In genomic region chr2:179913349-179913748, GRCm38 (mm10) we compare ENCODE assay signal across 26 mouse cellular contexts.
DNase-seq lines count a peak whose midpoint lies in the region; ATAC-seq and TF ChIP-seq lines count a peak whose summit lies in the region.
"Had no signal": no experiment of that assay in that cellular context is flagged by ENCODE, and none has a peak within 500 bp of the region (broad histone marks: within the 10 kb centered on the region; RNA-seq: fewer than 3 reads in every experiment).

No protein-coding gene starts in this region.

- no peak for TF ChIP-seq CTCF in hindbrain, postnatal 0 days (IDR thresholded peaks at IDR 0.05; ENCODE audit: low read depth)

- H3K36me3 ChIP-seq in hindbrain, embryonic 10.5 days: peaks cover 80% of the 10 kb centered on the region
- peaks cover 5% of the 10 kb centered on the region; the same call in 1 of the 2 replicates for H3K36me3 ChIP-seq in hindbrain, postnatal 0 days (ENCODE audit: insufficient read depth, low read length)
- peaks cover 14% of the 10 kb centered on the region; the same call in 1 of the 2 replicates for H3K36me3 ChIP-seq in midbrain, embryonic 11.5 days (ENCODE audit: control insufficient read depth, insufficient read depth, low read length)
- H3K36me3 ChIP-seq in midbrain, embryonic 16.5 days (ENCODE audit: control insufficient read depth, insufficient read depth, low read length): peaks cover 8% of the 10 kb centered on the region
- H3K36me3 ChIP-seq in neural tube, embryonic 13.5 days: peaks cover 66% of the 10 kb centered on the region

- H3K27me3 ChIP-seq in hindbrain, embryonic 10.5 days (ENCODE audit: insufficient read depth, poor library complexity, severe bottlenecking): no peaks in the 10 kb centered on the region
- no peaks in the 10 kb centered on the region for H3K27me3 ChIP-seq in hindbrain, postnatal 0 days (ENCODE audit: insufficient read depth, low read length)
- H3K27me3 ChIP-seq in midbrain, embryonic 11.5 days (ENCODE audit: control insufficient read depth, insufficient read depth, low read length): no peaks in the 10 kb centered on the region
- no peaks in the 10 kb centered on the region for H3K27me3 ChIP-seq in midbrain, embryonic 16.5 days (ENCODE audit: control insufficient read depth, insufficient read depth, low read depth, low read length)
- no peaks in the 10 kb centered on the region for H3K27me3 ChIP-seq in neural tube, embryonic 13.5 days
- H3K27me3 ChIP-seq: embryonic facial prominence, embryonic 15.5 days; forebrain, embryonic 13.5 days; heart, embryonic 15.5 days; limb, embryonic 13.5 days; lung, embryonic 15.5 days had no signal

- H3K4me1 ChIP-seq in hindbrain, embryonic 10.5 days (replicated peaks): peaks cover 18% of the 10 kb centered on the region
- no peaks in the 10 kb centered on the region for H3K4me1 ChIP-seq in hindbrain, postnatal 0 days (ENCODE audit: insufficient read depth, low read length)
- H3K4me1 ChIP-seq in midbrain, embryonic 11.5 days (ENCODE audit: control insufficient read depth, insufficient read depth, low read length): peaks cover 14% of the 10 kb centered on the region
- H3K4me1 ChIP-seq in midbrain, embryonic 16.5 days (ENCODE audit: control insufficient read depth, insufficient read depth, low read length): no peaks in the 10 kb centered on the region
- peaks cover 17% of the 10 kb centered on the region for H3K4me1 ChIP-seq in neural tube, embryonic 13.5 days (replicated peaks)
- H3K4me1 ChIP-seq: embryonic facial prominence, embryonic 15.5 days; forebrain, embryonic 13.5 days; heart, embryonic 10.5 days; heart, embryonic 15.5 days; limb, embryonic 13.5 days; lung, embryonic 15.5 days had no signal

- no peak overlapping the region for H3K4me2 ChIP-seq in hindbrain, postnatal 0 days (ENCODE audit: low read depth, low read length)
- H3K4me2 ChIP-seq in midbrain, embryonic 11.5 days: no peak overlapping the region
- no peak overlapping the region for H3K4me2 ChIP-seq in midbrain, embryonic 16.5 days (ENCODE audit: low read length)
- H3K4me2 ChIP-seq in neural tube, embryonic 13.5 days: no peak overlapping the region
- H3K4me2 ChIP-seq: embryonic facial prominence, embryonic 15.5 days; forebrain, embryonic 13.5 days; heart, embryonic 15.5 days; limb, embryonic 13.5 days; liver, embryonic 11.5 days; lung, embryonic 15.5 days had no signal

- DNase-seq in hindbrain, embryonic 10.5 days (ENCODE audit: low spot score): peak; percentile 27
- no peak for DNase-seq in hindbrain, postnatal 0 days (ENCODE audit: low spot score)
- peak; percentile 88 for DNase-seq in midbrain, embryonic 11.5 days (ENCODE audit: low spot score, missing footprints)
- DNase-seq in mesoderm, embryonic 11.5 days (ENCODE audit: low read depth, low spot score): peak; percentile 29
- DNase-seq in layer of hippocampus, adult 11-12 months (ENCODE audit: low spot score): no peak
- DNase-seq: adrenal gland, adult 8-10 months; cerebellum, adult 2 months; cerebellum, postnatal 36 days; gastrocnemius, postnatal 14 days; heart, adult 11 months; kidney, adult 9 months; kidney, postnatal 14 days; thymus, adult 2 months; thymus, postnatal 36 days had no signal

- WGBS in hindbrain, embryonic 10.5 days: 45% methylated on average over 15 of the region's 15 CpGs
- 35% methylated on average over 15 of the region's 15 CpGs for WGBS in hindbrain, postnatal 0 days
- WGBS in midbrain, embryonic 11.5 days: 56% methylated on average over 15 of the region's 15 CpGs
- 56% methylated on average over 15 of the region's 15 CpGs for WGBS in midbrain, embryonic 16.5 days
- WGBS in neural tube, embryonic 13.5 days: 17% methylated on average over 15 of the region's 15 CpGs

- H3K9ac ChIP-seq in hindbrain, postnatal 0 days (replicated peaks; ENCODE audit: low read length): no peak overlapping the region
- no peak overlapping the region for H3K9ac ChIP-seq in midbrain, embryonic 11.5 days (ENCODE audit: low read length)
- no peak overlapping the region for H3K9ac ChIP-seq in midbrain, embryonic 16.5 days (ENCODE audit: low read depth, low read length)
- no peak overlapping the region for H3K9ac ChIP-seq in neural tube, embryonic 13.5 days
- H3K9ac ChIP-seq: embryonic facial prominence, embryonic 15.5 days; forebrain, embryonic 13.5 days; heart, embryonic 15.5 days; limb, embryonic 13.5 days; lung, embryonic 15.5 days had no signal

- H3K27ac ChIP-seq in hindbrain, embryonic 10.5 days: peak overlapping the region; percentile 73
- H3K27ac ChIP-seq in hindbrain, postnatal 0 days: no peak overlapping the region
- H3K27ac ChIP-seq in midbrain, embryonic 11.5 days (ENCODE audit: low read depth, low read length): no peak overlapping the region
- H3K27ac ChIP-seq in midbrain, embryonic 16.5 days (ENCODE audit: low read length): no peak overlapping the region
- peak overlapping the region; percentile 52; the same call in 1 of the 2 replicates for H3K27ac ChIP-seq in neural tube, embryonic 13.5 days (replicated peaks)
- H3K27ac ChIP-seq: embryonic facial prominence, embryonic 10.5 days; embryonic facial prominence, embryonic 15.5 days; forebrain, embryonic 13.5 days; heart, embryonic 10.5 days; heart, embryonic 15.5 days; limb, embryonic 13.5 days; lung, embryonic 15.5 days had no signal

- no peak overlapping the region for H3K4me3 ChIP-seq in hindbrain, embryonic 10.5 days
- H3K4me3 ChIP-seq in hindbrain, postnatal 0 days (ENCODE audit: low read length): no peak overlapping the region
- H3K4me3 ChIP-seq in midbrain, embryonic 11.5 days (ENCODE audit: low read depth, low read length): no peak overlapping the region
- no peak overlapping the region for H3K4me3 ChIP-seq in midbrain, embryonic 16.5 days (ENCODE audit: low read depth, low read length)
- no peak overlapping the region for H3K4me3 ChIP-seq in neural tube, embryonic 13.5 days
- H3K4me3 ChIP-seq: embryonic facial prominence, embryonic 10.5 days; embryonic facial prominence, embryonic 15.5 days; forebrain, embryonic 13.5 days; heart, embryonic 10.5 days; heart, embryonic 15.5 days; limb, embryonic 13.5 days; lung, embryonic 15.5 days had no signal

- H3K9me3 ChIP-seq in hindbrain, embryonic 10.5 days: no peaks in the 10 kb centered on the region
- no peaks in the 10 kb centered on the region for H3K9me3 ChIP-seq in hindbrain, postnatal 0 days (ENCODE audit: low read length)
- H3K9me3 ChIP-seq in midbrain, embryonic 11.5 days (ENCODE audit: control insufficient read depth, low read length): no peaks in the 10 kb centered on the region
- no peaks in the 10 kb centered on the region for H3K9me3 ChIP-seq in midbrain, embryonic 16.5 days (replicated peaks; ENCODE audit: control insufficient read depth, low read length, poor library complexity, severe bottlenecking)
- no peaks in the 10 kb centered on the region for H3K9me3 ChIP-seq in neural tube, embryonic 13.5 days
- H3K9me3 ChIP-seq: embryonic facial prominence, embryonic 10.5 days; embryonic facial prominence, embryonic 15.5 days; forebrain, embryonic 13.5 days; G1E; heart, embryonic 10.5 days; heart, embryonic 15.5 days; limb, embryonic 13.5 days; lung, embryonic 15.5 days had no signal

- ATAC-seq in hindbrain, postnatal 0 days: no peak
- peak; percentile 33; the same call in 1 of the 2 replicates for ATAC-seq in midbrain, embryonic 11.5 days (ENCODE audit: low FRiP score)
- ATAC-seq in midbrain, embryonic 16.5 days: no peak
- no peak for ATAC-seq in neural tube, embryonic 13.5 days (ENCODE audit: low read depth)
- ATAC-seq: forebrain, embryonic 13.5 days; intestine, embryonic 16.5 days had no signal

Comparison
In these comparisons a context has a peak if more than half of its experiments do, and no peak if none do; other contexts are left out.
1. DNase-seq: peak in hindbrain, embryonic 10.5 days (single experiment), midbrain, embryonic 11.5 days (single experiment) and mesoderm, embryonic 11.5 days (single experiment); none in hindbrain, postnatal 0 days (single experiment) and layer of hippocampus, adult 11-12 months (single experiment).
2. H3K27ac ChIP-seq: peak in hindbrain, embryonic 10.5 days (single experiment) and neural tube, embryonic 13.5 days (single experiment); none in hindbrain, postnatal 0 days (single experiment), midbrain, embryonic 11.5 days (single experiment) and midbrain, embryonic 16.5 days (single experiment).